Comparison of ENCODE assay signal across 8 mouse cellular contexts in the genomic region with DNA sequence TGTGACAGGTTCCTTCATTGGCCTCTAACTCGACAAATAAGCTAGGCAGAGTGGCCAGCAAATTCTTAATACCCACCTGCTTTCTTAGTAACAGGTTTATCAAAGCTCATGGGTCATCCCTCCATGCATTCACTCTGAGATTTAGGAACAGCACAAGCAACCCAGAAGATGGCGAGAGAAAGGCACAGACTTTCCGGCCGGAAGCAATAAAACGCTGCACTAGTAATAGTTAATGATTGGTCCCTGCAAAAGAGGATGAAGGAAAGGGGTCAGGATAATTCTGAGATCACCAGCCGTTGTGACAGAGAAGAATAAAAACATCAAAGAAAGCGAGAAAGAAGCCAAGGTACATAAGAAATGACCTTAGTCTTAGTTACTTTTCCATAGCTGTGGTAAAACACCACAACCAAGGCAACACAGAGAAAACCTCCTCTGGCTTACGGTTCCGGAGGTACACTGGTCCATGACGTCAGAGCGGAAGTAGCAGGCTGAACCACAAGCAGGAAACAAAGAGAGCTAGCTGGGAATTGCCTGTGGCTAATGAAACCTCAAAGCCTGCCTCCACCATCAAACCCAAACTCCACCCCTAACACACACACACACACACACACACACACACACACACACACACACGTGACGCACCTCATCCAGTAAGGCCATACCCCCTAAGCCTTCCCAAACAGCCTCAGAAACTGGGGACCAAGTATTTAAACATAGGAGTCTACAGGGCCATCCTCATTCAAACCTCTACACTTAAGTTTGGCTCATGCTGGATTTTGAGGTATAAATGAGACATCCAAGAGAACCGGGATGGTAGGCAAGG.
DNase-seq lines count a peak whose midpoint lies in the region; ATAC-seq and TF ChIP-seq lines count a peak whose summit lies in the region.

No protein-coding gene starts in this region.

- no peak overlapping the region for H3K9ac ChIP-seq in stomach, embryonic 14.5 days (replicated peaks; ENCODE audit: low read depth, low read length)
- H3K9ac ChIP-seq in stomach, postnatal 0 days (ENCODE audit: low read length) = no peak overlapping the region
- H3K9ac ChIP-seq in kidney, postnatal 0 days (ENCODE audit: low read depth, low read length) = no peak overlapping the region

- TF ChIP-seq EP300 in stomach, postnatal 0 days (optimal IDR thresholded peaks at IDR 0.05) = no peak

- no peak overlapping the region for H3K4me3 ChIP-seq in stomach, embryonic 14.5 days (ENCODE audit: low read depth, low read length)
- no peak overlapping the region for H3K4me3 ChIP-seq in stomach, postnatal 0 days (ENCODE audit: low read depth, low read length)
- no peak overlapping the region for H3K4me3 ChIP-seq in kidney, postnatal 0 days (replicated peaks; ENCODE audit: low read depth, low read length)
- H3K4me3 ChIP-seq in megakaryocyte, embryonic 14.5 days (replicated peaks) = peak overlapping the region; percentile 78

- no peak for TF ChIP-seq CTCF in stomach, postnatal 0 days (IDR thresholded peaks at IDR 0.05; ENCODE audit: low read depth)
- no peak for TF ChIP-seq CTCF in kidney, postnatal 0 days (IDR thresholded peaks at IDR 0.05; ENCODE audit: low read depth)

- 76% methylated on average over 14 of the region's 14 CpGs for WGBS in stomach, embryonic 14.5 days
- 66% methylated on average over 14 of the region's 14 CpGs for WGBS in stomach, postnatal 0 days
- 39% methylated on average over 14 of the region's 14 CpGs for WGBS in kidney, postnatal 0 days

- no peaks in the 10 kb centered on the region for H3K27me3 ChIP-seq in stomach, embryonic 14.5 days (ENCODE audit: control insufficient read depth, insufficient read depth, low read length)
- H3K27me3 ChIP-seq in stomach, postnatal 0 days (ENCODE audit: control insufficient read depth, insufficient read depth, low read length) = no peaks in the 10 kb centered on the region
- H3K27me3 ChIP-seq in kidney, postnatal 0 days (ENCODE audit: insufficient read depth, low read length) = no peaks in the 10 kb centered on the region
- peaks cover 6% of the 10 kb centered on the region for H3K27me3 ChIP-seq in megakaryocyte, embryonic 14.5 days (replicated peaks)

- peaks cover 18% of the 10 kb centered on the region for H3K4me1 ChIP-seq in stomach, embryonic 14.5 days (ENCODE audit: control insufficient read depth, insufficient read depth, low read length)
- no peaks in the 10 kb centered on the region; the same call in 1 of the 2 replicates for H3K4me1 ChIP-seq in stomach, postnatal 0 days (replicated peaks; ENCODE audit: control insufficient read depth, insufficient read depth)
- peaks cover 12% of the 10 kb centered on the region for H3K4me1 ChIP-seq in kidney, postnatal 0 days (replicated peaks; ENCODE audit: insufficient read depth, low read length)
- peaks cover 32% of the 10 kb centered on the region for H3K4me1 ChIP-seq in megakaryocyte, embryonic 14.5 days

- peak overlapping the region; percentile 61; the same call in 1 of the 2 replicates for H3K27ac ChIP-seq in stomach, embryonic 14.5 days (ENCODE audit: low read length)
- H3K27ac ChIP-seq in stomach, postnatal 0 days (replicated peaks) = no peak overlapping the region
- peak overlapping the region; percentile 32 for H3K27ac ChIP-seq in kidney, postnatal 0 days

- no peaks in the 10 kb centered on the region for H3K9me3 ChIP-seq in stomach, embryonic 14.5 days (ENCODE audit: control insufficient read depth, low read depth, low read length)
- H3K9me3 ChIP-seq in stomach, postnatal 0 days (ENCODE audit: control insufficient read depth, low read length) = no peaks in the 10 kb centered on the region
- H3K9me3 ChIP-seq in kidney, postnatal 0 days (replicated peaks; ENCODE audit: low read length) = no peaks in the 10 kb centered on the region
- no peaks in the 10 kb centered on the region for H3K9me3 ChIP-seq in megakaryocyte, embryonic 14.5 days

- H3K4me2 ChIP-seq in stomach, embryonic 14.5 days (replicated peaks; ENCODE audit: low read depth, low read length) = no peak overlapping the region
- no peak overlapping the region for H3K4me2 ChIP-seq in stomach, postnatal 0 days (replicated peaks; ENCODE audit: low read depth)
- peak overlapping the region; percentile 15; the same call in 1 of the 2 replicates for H3K4me2 ChIP-seq in kidney, postnatal 0 days (ENCODE audit: low read length)

- no peak for ATAC-seq in stomach, embryonic 14.5 days (ENCODE audit: insufficient number of reproducible peaks, insufficient read depth, low FRiP score, low read depth)
- no peak for ATAC-seq in stomach, postnatal 0 days (ENCODE audit: low FRiP score, low TSS enrichment)
- ATAC-seq in kidney, postnatal 0 days (replicated peaks; ENCODE audit: low FRiP score, low read depth) = peak; percentile 44; the same call in 1 of the 2 replicates
- ATAC-seq in cerebellum, adult (ENCODE audit: insufficient number of reproducible peaks, low FRiP score, low TSS enrichment) = no peak

- DNase-seq in stomach, postnatal 0 days (ENCODE audit: low spot score) = no peak
- peak; percentile 65 for DNase-seq in kidney, postnatal 0 days (ENCODE audit: low spot score)
- no peak for DNase-seq in adrenal gland, adult 2 months
- DNase-seq in Muller cell, postnatal 12 days (ENCODE audit: inconsistent ontology term) = no peak
- no peak for DNase-seq in embryo, embryonic 9.5 days (ENCODE audit: extremely low spot score)

- no peaks in the 10 kb centered on the region for H3K36me3 ChIP-seq in stomach, embryonic 14.5 days (ENCODE audit: control insufficient read depth, insufficient read depth, low read length)
- no peaks in the 10 kb centered on the region for H3K36me3 ChIP-seq in stomach, postnatal 0 days (ENCODE audit: control insufficient read depth, insufficient read depth, low read length)
- H3K36me3 ChIP-seq in kidney, postnatal 0 days (ENCODE audit: insufficient read depth, low read length) = no peaks in the 10 kb centered on the region
- no peaks in the 10 kb centered on the region for H3K36me3 ChIP-seq in megakaryocyte, embryonic 14.5 days (replicated peaks; ENCODE audit: low read length)
